In the genomic region with DNA sequence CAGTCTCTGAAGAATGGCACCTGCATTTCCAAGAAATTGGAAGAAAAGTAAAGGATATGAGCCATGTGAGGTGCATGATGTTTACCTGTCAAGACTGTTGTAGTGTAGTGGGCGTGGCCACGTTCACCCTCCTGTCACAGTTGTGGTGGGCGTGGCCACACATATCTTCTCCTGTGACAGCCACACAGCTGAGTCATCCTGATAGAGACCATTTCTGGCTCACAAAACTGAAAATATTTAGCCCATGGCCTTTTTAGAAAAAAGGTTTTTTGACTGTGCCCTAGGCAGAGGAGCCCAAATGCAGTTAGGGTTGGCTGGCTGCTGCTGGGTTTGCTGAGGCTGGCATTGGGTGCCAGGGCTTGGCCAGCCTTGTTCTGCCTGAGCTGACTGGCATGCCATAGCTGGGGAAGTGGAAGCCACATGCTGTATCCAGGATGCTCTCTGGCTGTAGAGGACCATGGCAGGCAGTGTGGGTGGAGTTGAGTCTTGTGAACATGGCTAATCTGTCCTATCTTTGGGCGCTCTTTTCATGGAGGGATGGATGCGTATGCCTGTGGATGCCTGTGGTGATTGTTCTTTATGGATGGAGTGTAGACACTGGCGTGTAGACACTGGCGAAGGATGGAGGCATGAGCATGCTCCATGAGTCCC, we compare ENCODE assay signal across 9 mouse cellular contexts. TPM values are rescaled to one million over a fixed set of nuclear protein-coding genes. Genes with fewer than 3 reads are reported as not detected.
DNase-seq lines count a peak whose midpoint lies in the region; ATAC-seq and TF ChIP-seq lines count a peak whose summit lies in the region.
"Had no signal": no experiment of that assay in that cellular context is flagged by ENCODE, and none has a peak within 500 bp of the region (broad histone marks: within the 10 kb centered on the region; RNA-seq: fewer than 3 reads in every experiment).

No protein-coding gene starts in this region.

- no peaks in the 10 kb centered on the region for H3K4me1 ChIP-seq in midbrain, embryonic 11.5 days (ENCODE audit: control insufficient read depth, insufficient read depth, low read length)
- H3K4me1 ChIP-seq in midbrain, embryonic 15.5 days: peaks cover 6% of the 10 kb centered on the region
- H3K4me1 ChIP-seq in liver, embryonic 11.5 days (replicated peaks; ENCODE audit: control insufficient read depth, insufficient read depth, low read length): peaks cover 17% of the 10 kb centered on the region
- H3K4me1 ChIP-seq in stomach, postnatal 0 days (replicated peaks; ENCODE audit: control insufficient read depth, insufficient read depth): peaks cover 9% of the 10 kb centered on the region; the same call in 1 of the 2 replicates

- H3K9ac ChIP-seq in midbrain, embryonic 11.5 days (ENCODE audit: low read length): no peak overlapping the region
- no peak overlapping the region for H3K9ac ChIP-seq in midbrain, embryonic 15.5 days
- peak overlapping the region; percentile 35 for H3K9ac ChIP-seq in liver, embryonic 11.5 days (ENCODE audit: low read depth, low read length)
- no peak overlapping the region for H3K9ac ChIP-seq in stomach, postnatal 0 days (ENCODE audit: low read length)
- H3K9ac ChIP-seq: embryonic facial prominence, embryonic 15.5 days; hindbrain, embryonic 13.5 days had no signal

- no peaks in the 10 kb centered on the region for H3K27me3 ChIP-seq in midbrain, embryonic 11.5 days (ENCODE audit: control insufficient read depth, insufficient read depth, low read length)
- no peaks in the 10 kb centered on the region for H3K27me3 ChIP-seq in midbrain, embryonic 15.5 days (replicated peaks)
- no peaks in the 10 kb centered on the region for H3K27me3 ChIP-seq in liver, embryonic 11.5 days (replicated peaks; ENCODE audit: control insufficient read depth, insufficient read depth, low read length)
- H3K27me3 ChIP-seq in stomach, postnatal 0 days (ENCODE audit: control insufficient read depth, insufficient read depth, low read length): no peaks in the 10 kb centered on the region
- H3K27me3 ChIP-seq: embryonic facial prominence, embryonic 15.5 days; hindbrain, embryonic 13.5 days had no signal

- H3K9me3 ChIP-seq in midbrain, embryonic 11.5 days (ENCODE audit: control insufficient read depth, low read length): no peaks in the 10 kb centered on the region
- H3K9me3 ChIP-seq in midbrain, embryonic 15.5 days: no peaks in the 10 kb centered on the region
- H3K9me3 ChIP-seq in liver, embryonic 11.5 days (ENCODE audit: control insufficient read depth, low read length): no peaks in the 10 kb centered on the region
- H3K9me3 ChIP-seq in stomach, postnatal 0 days (ENCODE audit: control insufficient read depth, low read length): no peaks in the 10 kb centered on the region
- H3K9me3 ChIP-seq: embryonic facial prominence, embryonic 15.5 days; hindbrain, embryonic 13.5 days had no signal

- WGBS in midbrain, embryonic 11.5 days: 93% methylated on average over 7 of the region's 7 CpGs
- 95% methylated on average over 7 of the region's 7 CpGs for WGBS in midbrain, embryonic 15.5 days
- WGBS in liver, embryonic 11.5 days: 65% methylated on average over 7 of the region's 7 CpGs
- 84% methylated on average over 7 of the region's 7 CpGs for WGBS in stomach, postnatal 0 days

- intact Hi-C loops in gastrocnemius, postnatal 36 days (cut with DNase I): no loop called here

- peak; percentile 78 for DNase-seq in midbrain, embryonic 11.5 days (ENCODE audit: low spot score, missing footprints)
- peak; percentile 72 for DNase-seq in R1 (ENCODE audit: low read depth, low spot score)
- no peak for DNase-seq in liver, embryonic 11.5 days (ENCODE audit: low spot score)
- DNase-seq in stomach, postnatal 0 days (ENCODE audit: low spot score): peak; percentile 51
- DNase-seq in right cerebral cortex, postnatal 14 days: no peak
- DNase-seq in gastrocnemius, postnatal 36 days: no peak

- H3K36me3 ChIP-seq in midbrain, embryonic 11.5 days (ENCODE audit: control insufficient read depth, insufficient read depth, low read length): peaks cover 8% of the 10 kb centered on the region
- peaks cover 26% of the 10 kb centered on the region; the same call in 1 of the 2 replicates for H3K36me3 ChIP-seq in midbrain, embryonic 15.5 days (replicated peaks)
- peaks cover 29% of the 10 kb centered on the region for H3K36me3 ChIP-seq in liver, embryonic 11.5 days (ENCODE audit: control insufficient read depth, insufficient read depth, low read length)
- peaks cover 28% of the 10 kb centered on the region for H3K36me3 ChIP-seq in stomach, postnatal 0 days (ENCODE audit: control insufficient read depth, insufficient read depth, low read length)

- ATAC-seq in midbrain, embryonic 11.5 days (ENCODE audit: low FRiP score): no peak
- no peak for ATAC-seq in midbrain, embryonic 15.5 days (replicated peaks)
- peak; percentile 84 for ATAC-seq in liver, embryonic 11.5 days (replicated peaks; ENCODE audit: low FRiP score)
- ATAC-seq in stomach, postnatal 0 days (ENCODE audit: low FRiP score, low TSS enrichment): no peak

- H3K4me3 ChIP-seq in midbrain, embryonic 11.5 days (ENCODE audit: low read depth, low read length): no peak overlapping the region
- H3K4me3 ChIP-seq in midbrain, embryonic 15.5 days: no peak overlapping the region
- no peak overlapping the region for H3K4me3 ChIP-seq in liver, embryonic 11.5 days (ENCODE audit: low read depth, low read length)
- no peak overlapping the region for H3K4me3 ChIP-seq in stomach, postnatal 0 days (ENCODE audit: low read depth, low read length)
- H3K4me3 ChIP-seq: embryonic facial prominence, embryonic 15.5 days; hindbrain, embryonic 13.5 days had no signal

- no peak overlapping the region for H3K4me2 ChIP-seq in midbrain, embryonic 11.5 days
- H3K4me2 ChIP-seq in midbrain, embryonic 15.5 days: no peak overlapping the region
- H3K4me2 ChIP-seq in liver, embryonic 11.5 days: peak overlapping the region; percentile 58
- H3K4me2 ChIP-seq in stomach, postnatal 0 days (replicated peaks; ENCODE audit: low read depth): no peak overlapping the region
- H3K4me2 ChIP-seq: embryonic facial prominence, embryonic 15.5 days; hindbrain, embryonic 13.5 days had no signal

- TF ChIP-seq EP300 in stomach, postnatal 0 days (optimal IDR thresholded peaks at IDR 0.05): no peak

- TF ChIP-seq CTCF in stomach, postnatal 0 days (IDR thresholded peaks at IDR 0.05; ENCODE audit: low read depth): no peak

- no peak overlapping the region for H3K27ac ChIP-seq in midbrain, embryonic 11.5 days (ENCODE audit: low read depth, low read length)
- no peak overlapping the region for H3K27ac ChIP-seq in midbrain, embryonic 15.5 days
- peak overlapping the region; percentile 94 for H3K27ac ChIP-seq in liver, embryonic 11.5 days (ENCODE audit: low read depth, low read length)
- peak overlapping the region; percentile 76 for H3K27ac ChIP-seq in stomach, postnatal 0 days (replicated peaks)
- H3K27ac ChIP-seq: hindbrain, embryonic 13.5 days had no signal

RNA-seq across cellular contexts. Expression of a gene that starts 14.6 kb away (rescaled TPM):
- 40.2 and 42.7 TPM in 2 replicates for polyA plus RNA-seq in midbrain, embryonic 11.5 days (2014; fragmentation: Nextera tagmentation; extraction: Ambion mirVana)
- polyA plus RNA-seq in midbrain, embryonic 15.5 days (2015; fragmentation: Nextera tagmentation; extraction: Ambion mirVana): 62.5 and 63.5 TPM in 2 replicates
- polyA plus RNA-seq in liver, embryonic 11.5 days (2014; fragmentation: Nextera tagmentation; extraction: Ambion mirVana): 31.5 and 31.9 TPM in 2 replicates
- 28.7 and 29.4 TPM in 2 replicates for polyA plus RNA-seq in stomach, postnatal 0 days (2015; fragmentation: Nextera tagmentation; extraction: Ambion mirVana)
- 10 to 100 TPM; 17.9 to 18.9 TPM for total RNA-seq in gastrocnemius, postnatal 36 days (2021)

RNA-seq across cellular contexts. Expression of a gene that starts 30.8 kb away (rescaled TPM):
- polyA plus RNA-seq in midbrain, embryonic 11.5 days (2014; fragmentation: Nextera tagmentation; extraction: Ambion mirVana): 5.5 and 5.9 TPM in 2 replicates
- polyA plus RNA-seq in midbrain, embryonic 15.5 days (2015; fragmentation: Nextera tagmentation; extraction: Ambion mirVana): 8.7 and 8.9 TPM in 2 replicates
- 3.7 and 4.6 TPM in 2 replicates for polyA plus RNA-seq in liver, embryonic 11.5 days (2014; fragmentation: Nextera tagmentation; extraction: Ambion mirVana)
- 13.5 and 15.7 TPM in 2 replicates for polyA plus RNA-seq in stomach, postnatal 0 days (2015; fragmentation: Nextera tagmentation; extraction: Ambion mirVana)
- total RNA-seq in gastrocnemius, postnatal 36 days (2021): 1 to 10 TPM; 1.8 to 4.7 TPM

Comparison
In these comparisons a context has a peak if more than half of its experiments do, and no peak if none do; other contexts are left out.
1. DNase-seq: peak in midbrain, embryonic 11.5 days (single experiment), R1 (single experiment) and stomach, postnatal 0 days (single experiment); none in liver, embryonic 11.5 days (single experiment), right cerebral cortex, postnatal 14 days (single experiment) and gastrocnemius, postnatal 36 days (0 of 2).
2. H3K27ac ChIP-seq: peak in liver, embryonic 11.5 days (single experiment) and stomach, postnatal 0 days (single experiment); none in midbrain, embryonic 11.5 days (single experiment) and midbrain, embryonic 15.5 days (single experiment).